Comparison of ENCODE assay signal across 3 mouse cellular contexts in genomic region chr6:19941784-19942183, GRCm38 (mm10).
DNase-seq lines count a peak whose midpoint lies in the region.

No protein-coding gene starts in this region.

- DNase-seq in ES-CJ7 (ENCODE audit: low read depth, low spot score) = peak; percentile 55
- peak; percentile 68 for DNase-seq in R1 (ENCODE audit: low read depth, low spot score)
- DNase-seq in ZHBTc4 (ENCODE audit: low read depth, low spot score) = peak; percentile 58
